Mouse (Mus musculus) hindbrain, embryonic 15.5 days (tissue): ENCODE data around the gene Tmem191c. TPM values are rescaled to one million over a fixed set of nuclear protein-coding genes. Genes with fewer than 3 reads are reported as not detected.

Experiments used
- ATAC-seq: fragments of 200-750 bp; cut with Nextera tagmentation; 2 replicates; pipeline ENCODE4 v1.8.0; 2017; ENCODE audit warnings: low read depth, moderate number of reproducible peaks, moderate TSS enrichment; ENCODE audit not compliant: low FRiP score
- H3K27ac ChIP-seq: fragments of 300-500 bp; sonication (generic); replicated peaks from 2 replicates; pipeline ENCODE4 v1.5.1; 2015; ENCODE audit warnings: mild to moderate bottlenecking, inconsistent platforms
- H3K27me3 ChIP-seq: fragments of 300-500 bp; sonication (generic); 2 replicates; pipeline ENCODE4 v1.6.1; 2015; ENCODE audit warnings: control low read depth, inconsistent platforms
- H3K36me3 ChIP-seq: fragments of 300-500 bp; sonication (generic); 2 replicates; pipeline ENCODE4 v1.6.1; 2015; ENCODE audit warnings: control low read depth, inconsistent platforms
- H3K4me1 ChIP-seq: fragments of 300-500 bp; sonication (generic); replicated peaks from 2 replicates; pipeline ENCODE4 v1.6.1; 2015; ENCODE audit warnings: control low read depth, inconsistent platforms
- H3K4me2 ChIP-seq: fragments of 300-500 bp; sonication (generic); 2 replicates; pipeline ENCODE4 v1.6.1; 2015; ENCODE audit warnings: moderate library complexity, mild to moderate bottlenecking, inconsistent platforms
- H3K4me3 ChIP-seq: fragments of 300-500 bp; sonication (generic); 2 replicates; pipeline ENCODE4 v1.5.1; 2015; ENCODE audit warnings: mild to moderate bottlenecking, inconsistent platforms
- H3K9ac ChIP-seq: fragments of 300-500 bp; sonication (generic); 2 replicates; pipeline ENCODE4 v1.6.1; 2015; ENCODE audit warnings: inconsistent platforms
- H3K9me3 ChIP-seq: fragments of 300-500 bp; sonication (generic); 2 replicates; pipeline ENCODE4 v1.6.1; 2016; ENCODE audit warnings: control low read depth, inconsistent platforms
- WGBS: fragments of 180-500 bp; shearing (Covaris S2); methylation state at CpG from one replicate; pipeline ENCODE4 v1.1.7; 2015; 5-methylcytosine and 5-hydroxymethylcytosine counted together
- polyA plus RNA-seq: library from polyadenylated mRNA; unstranded; fragments of >200 nt; fragmentation: Nextera tagmentation; extraction: Ambion mirVana; gene quantifications from 2 replicates; pipeline ENCODE4 v1.2.1, GENCODE M21; 2015

Tmem191c gene
- polyA plus RNA-seq, 1 experiment from 2014 or later: 81.9 TPM

GRCm38 (mm10) chr16:17271124-17271523 lies 4.8 kb upstream of the Tmem191c start:
- H3K9me3 ChIP-seq: no peaks in the 10 kb centered on the region
- H3K4me2 ChIP-seq: no peak overlapping the region
- no peak overlapping the region for H3K27ac ChIP-seq
- ATAC-seq: no peak
- H3K4me3 ChIP-seq: no peak overlapping the region
- no peaks in the 10 kb centered on the region for H3K27me3 ChIP-seq
- H3K36me3 ChIP-seq: no peaks in the 10 kb centered on the region
- WGBS: 77% methylated on average over 4 of the region's 4 CpGs
- no peak overlapping the region for H3K9ac ChIP-seq
- 0 out of 2 replicates have a peak, but pooled peaks cover under 1% of the 10 kb centered on the region for H3K4me1 ChIP-seq

DNA sequence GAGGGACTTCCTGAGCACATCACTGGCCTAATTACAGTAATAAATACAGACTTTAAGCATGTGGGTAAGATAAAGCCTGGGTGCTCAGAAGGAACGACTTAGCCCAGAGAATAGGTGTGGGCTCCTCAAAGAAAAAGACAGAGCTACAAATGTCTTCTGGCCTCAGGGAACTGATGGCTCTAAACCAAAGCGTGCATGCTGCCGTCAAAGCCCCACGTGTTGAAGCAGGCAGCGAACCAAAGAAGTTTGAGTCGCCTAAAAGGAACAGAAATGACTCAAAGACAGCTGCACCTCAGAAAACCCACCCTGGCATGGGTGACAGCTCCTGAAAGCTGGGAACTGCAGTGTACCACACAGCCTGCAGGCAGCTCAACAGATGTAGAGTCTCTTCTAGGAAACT lies 4.0 kb upstream of the Tmem191c start:
- ATAC-seq: no peak
- Histone ChIP-seq H3K9ac (no peak overlapping the region), H3K4me3 (no peak overlapping the region), H3K27ac (no peak overlapping the region), H3K4me2 (no peak overlapping the region), H3K9me3 (no peaks in the 10 kb centered on the region), H3K36me3 (no peaks in the 10 kb centered on the region), H3K4me1 (peaks cover 8% of the 10 kb centered on the region), H3K27me3 (no peaks in the 10 kb centered on the region)
- 80% methylated on average over 6 of the region's 6 CpGs for WGBS

GRCm38 (mm10) chr16:17276164-17277151 lies 581 bp downstream of the Tmem191c start:
- Histone ChIP-seq H3K9me3 (no peaks in the 10 kb centered on the region), H3K4me3 (peak overlapping the region; percentile 63), H3K27ac (peak overlapping the region; percentile 91), H3K36me3 (peaks cover 15% of the 10 kb centered on the region), H3K9ac (peak overlapping the region; percentile 64), H3K4me2 (peak overlapping the region; percentile 95), H3K27me3 (peaks cover 13% of the 10 kb centered on the region), H3K4me1 (peaks cover 22% of the 10 kb centered on the region)
- under 1% methylated on average over 62 of the region's 62 CpGs for WGBS
- ATAC-seq: peak; percentile 87

GRCm38 (mm10) chr16:17277342-17278211 lies 1.7 kb downstream of the Tmem191c start:
- no peaks in the 10 kb centered on the region for H3K9me3 ChIP-seq
- H3K4me3 ChIP-seq: peak overlapping the region; percentile 63
- H3K27me3 ChIP-seq: peaks cover 13% of the 10 kb centered on the region
- peaks cover 22% of the 10 kb centered on the region for H3K4me1 ChIP-seq
- peak; percentile 39 for ATAC-seq
- peak overlapping the region; percentile 95 for H3K4me2 ChIP-seq
- H3K27ac ChIP-seq: 0 out of 2 replicates have a peak overlapping the region, but pooled peaks have one; percentile 16
- peak overlapping the region; percentile 64 for H3K9ac ChIP-seq
- WGBS: 3% methylated on average over 60 of the region's 61 CpGs
- peaks cover 23% of the 10 kb centered on the region for H3K36me3 ChIP-seq

- WGBS: 91% methylated on average over 11 of the region's 11 CpGs
- Histone ChIP-seq H3K9ac (no peak overlapping the region), H3K9me3 (no peaks in the 10 kb centered on the region), H3K27me3 (peaks cover 13% of the 10 kb centered on the region), H3K4me1 (peaks cover 22% of the 10 kb centered on the region), H3K27ac (no peak overlapping the region), H3K4me2 (no peak overlapping the region), H3K36me3 (peaks cover 43% of the 10 kb centered on the region), H3K4me3 (no peak overlapping the region)
- ATAC-seq: no peak
Measured at GRCm38 (mm10) chr16:17280471-17280870, 4.6 kb downstream of the Tmem191c start.

GRCm38 (mm10) chr16:17283151-17283550 lies 7.3 kb downstream of the Tmem191c start:
- no peak for ATAC-seq

DNA sequence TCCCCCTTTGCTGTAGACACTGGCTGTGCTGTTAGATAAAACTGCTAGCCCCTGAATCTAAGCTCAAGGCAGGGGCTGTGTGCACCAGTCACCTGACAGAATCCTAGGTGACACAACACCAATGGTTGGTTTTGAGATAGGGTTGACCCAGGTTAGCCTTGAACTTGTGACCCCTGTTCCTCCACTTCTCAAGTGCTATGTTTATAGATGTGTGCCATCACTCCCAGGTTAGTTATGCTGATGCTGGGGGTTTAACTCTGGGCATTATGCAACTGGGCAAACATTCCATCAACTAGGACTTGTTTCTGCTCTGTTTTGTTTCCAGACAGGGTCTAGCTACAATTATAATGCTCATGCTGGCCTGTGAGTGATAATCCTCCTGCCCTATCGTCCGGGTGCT lies 11.2 kb downstream of the Tmem191c start:
- Histone ChIP-seq H3K4me2 (no peak overlapping the region), H3K9ac (no peak overlapping the region), H3K36me3 (peaks cover 60% of the 10 kb centered on the region), H3K27ac (no peak overlapping the region), H3K4me1 (no peaks in the 10 kb centered on the region), H3K9me3 (no peaks in the 10 kb centered on the region), H3K4me3 (no peak overlapping the region), H3K27me3 (no peaks in the 10 kb centered on the region)
- no peak for ATAC-seq
- WGBS: 82% methylated on average over 2 of the region's 2 CpGs

More at GRCm38 (mm10) chr16:17283151-17283550, 7.3 kb downstream of the Tmem191c start:
- Histone ChIP-seq H3K27me3 (peaks cover 13% of the 10 kb centered on the region), H3K4me3 (no peak overlapping the region), H3K27ac (no peak overlapping the region), H3K4me1 (peaks cover 1% of the 10 kb centered on the region), H3K9ac (no peak overlapping the region), H3K36me3 (peaks cover 64% of the 10 kb centered on the region), H3K4me2 (no peak overlapping the region), H3K9me3 (no peaks in the 10 kb centered on the region)
- WGBS: 75% methylated on average over 6 of the region's 6 CpGs

- H3K27ac ChIP-seq: no peak overlapping the region
- H3K9ac ChIP-seq: no peak overlapping the region
- peaks cover 59% of the 10 kb centered on the region for H3K36me3 ChIP-seq
- no peaks in the 10 kb centered on the region for H3K9me3 ChIP-seq
- H3K4me2 ChIP-seq: no peak overlapping the region
- H3K27me3 ChIP-seq: no peaks in the 10 kb centered on the region
- 98% methylated on average over 2 of the region's 2 CpGs for WGBS
- H3K4me3 ChIP-seq: no peak overlapping the region
- no peaks in the 10 kb centered on the region for H3K4me1 ChIP-seq
- no peak for ATAC-seq
Measured at GRCm38 (mm10) chr16:17291016-17291415, 15.1 kb downstream of the Tmem191c start.

DNA sequence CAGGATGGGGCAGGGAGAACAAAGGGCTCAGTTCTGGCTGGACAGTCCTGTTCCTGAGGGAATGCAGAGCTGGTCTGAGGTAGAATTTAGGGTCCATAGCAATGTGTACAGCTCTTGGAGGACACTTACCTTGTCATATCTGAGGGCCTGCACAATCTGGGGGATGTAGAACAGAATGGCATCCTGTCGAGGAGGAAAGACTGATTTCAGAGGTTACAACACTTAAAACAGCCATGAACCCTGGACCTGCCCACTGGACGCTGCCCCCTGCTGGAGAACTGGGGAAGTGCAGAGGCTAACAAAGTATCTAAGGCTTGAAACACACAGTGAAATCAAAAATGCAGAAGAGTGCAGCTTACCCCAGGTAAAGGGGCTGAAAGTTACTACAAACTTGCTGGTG lies 16.9 kb downstream of the Tmem191c start:
- Histone ChIP-seq H3K4me1 (no peaks in the 10 kb centered on the region), H3K4me2 (no peak overlapping the region)
- ATAC-seq: no peak

GRCm38 (mm10) chr16:17300818-17301217 lies 24.9 kb downstream of the Tmem191c start:
- no peak overlapping the region for H3K4me2 ChIP-seq
- H3K4me3 ChIP-seq: no peak overlapping the region
- no peak for ATAC-seq
- no peaks in the 10 kb centered on the region for H3K9me3 ChIP-seq
- peaks cover 88% of the 10 kb centered on the region for H3K36me3 ChIP-seq
- H3K4me1 ChIP-seq: no peaks in the 10 kb centered on the region
- no peaks in the 10 kb centered on the region for H3K27me3 ChIP-seq
- 96% methylated on average over 3 of the region's 3 CpGs for WGBS
- no peak overlapping the region for H3K27ac ChIP-seq
- H3K9ac ChIP-seq: no peak overlapping the region

More for the DNA sequence above, 16.9 kb downstream of the Tmem191c start:
- Histone ChIP-seq H3K27ac (no peak overlapping the region), H3K9me3 (no peaks in the 10 kb centered on the region), H3K36me3 (peaks cover 62% of the 10 kb centered on the region), H3K27me3 (no peaks in the 10 kb centered on the region), H3K9ac (no peak overlapping the region), H3K4me3 (no peak overlapping the region)
- WGBS: 6% methylated on average over 2 of the region's 2 CpGs

- 82% methylated on average over 5 of the region's 5 CpGs for WGBS
Measured at GRCm38 (mm10) chr16:17303521-17304245, 27.8 kb downstream of the Tmem191c start.

More at GRCm38 (mm10) chr16:17303521-17304245, 27.8 kb downstream of the Tmem191c start:
- Histone ChIP-seq H3K27ac (no peak overlapping the region), H3K9me3 (no peaks in the 10 kb centered on the region), H3K36me3 (peaks cover 84% of the 10 kb centered on the region), H3K9ac (no peak overlapping the region), H3K4me2 (no peak overlapping the region), H3K27me3 (no peaks in the 10 kb centered on the region), H3K4me1 (no peaks in the 10 kb centered on the region), H3K4me3 (no peak overlapping the region)
- no peak for ATAC-seq
